Mouse (Mus musculus) myocyte (in vitro differentiated cells): ENCODE measurements around the gene Prrt1. TPM values are rescaled to one million over a fixed set of nuclear protein-coding genes. Genes with fewer than 3 reads are reported as not detected.
A peak's percentile ranks its signal among the peaks of the same experiment; 100 is the strongest.

ENCODE experiments used
- H3K27me3 ChIP-seq: one replicate; pipeline ENCODE4 v1.6.1; 2011; ENCODE audit not compliant: control insufficient read depth, insufficient read depth, insufficient read length
- H3K36me3 ChIP-seq: one replicate; pipeline ENCODE4 v1.6.1; 2011; ENCODE audit not compliant: control insufficient read depth, insufficient read depth
- H3K4me2 ChIP-seq: one replicate; pipeline ENCODE4 v1.6.1; 2011; ENCODE audit warnings: low read depth, control low read depth
- H3K4me3 ChIP-seq: one replicate; pipeline ENCODE4 v1.5.1; 2011; ENCODE audit warnings: mild to moderate bottlenecking, control low read depth, moderate library complexity
- H3K79me2 ChIP-seq: one replicate; pipeline ENCODE4 v1.6.1; 2011; ENCODE audit not compliant: control insufficient read depth, insufficient read depth
- H3ac ChIP-seq: one replicate; pipeline ENCODE4 v1.6.1; 2011; ENCODE audit not compliant: control insufficient read depth, insufficient read length
- CEBPB ChIP-seq: IDR thresholded peaks from 2 replicates; pipeline ENCODE4 v1.6.1; 2011; ENCODE audit warnings: mild to moderate bottlenecking, moderate library complexity; ENCODE audit not compliant: poor library complexity, insufficient read depth, severe bottlenecking
- E2F4 ChIP-seq: IDR thresholded peaks from one replicate; pipeline ENCODE4 v1.6.1; 2011; ENCODE audit warnings: mild to moderate bottlenecking, control low read depth, moderate library complexity; ENCODE audit not compliant: insufficient read depth
- MAX ChIP-seq: IDR thresholded peaks from one replicate; pipeline ENCODE4 v1.6.1; 2011; ENCODE audit warnings: low read depth, mild to moderate bottlenecking, control low read depth
- MYOD1 ChIP-seq, 3 experiments: IDR thresholded peaks; one replicate each; pipeline ENCODE4 v1.6.1; 2011; ENCODE audit warnings: control low read depth in 2 of 3, low read depth in 2 of 3, mild to moderate bottlenecking in 2 of 3, moderate library complexity in 1 of 3; ENCODE audit not compliant: insufficient read length in 2 of 3, control insufficient read depth in 1 of 3
- MYOG ChIP-seq, 3 experiments: IDR thresholded peaks; one replicate each; pipeline ENCODE4 v1.6.1; 2011; ENCODE audit warnings: control low read depth in 2 of 3, low read depth in 2 of 3, mild to moderate bottlenecking in 2 of 3; ENCODE audit not compliant: insufficient read length in 2 of 3, control insufficient read depth in 1 of 3, insufficient read depth in 1 of 3
- POLR2A ChIP-seq: IDR thresholded peaks from one replicate; pipeline ENCODE4 v1.6.1; 2011; ENCODE audit warnings: low read depth, mild to moderate bottlenecking, control low read depth, moderate library complexity; ENCODE audit not compliant: insufficient read length
- POLR2AphosphoS2 ChIP-seq: IDR thresholded peaks from one replicate; pipeline ENCODE4 v1.6.1; 2011; ENCODE audit warnings: low read depth, control low read depth; ENCODE audit not compliant: insufficient read length
- REST ChIP-seq: IDR thresholded peaks from one replicate; pipeline ENCODE4 v1.6.1; 2011; ENCODE audit warnings: mild to moderate bottlenecking, control low read depth, moderate library complexity; ENCODE audit not compliant: insufficient read depth, insufficient read length
- SRF ChIP-seq: IDR thresholded peaks from one replicate; pipeline ENCODE4 v1.6.1; 2011; ENCODE audit warnings: low read depth; ENCODE audit not compliant: control insufficient read depth, insufficient read length
- TCF12 ChIP-seq: IDR thresholded peaks from one replicate; pipeline ENCODE4 v1.6.1; 2011; ENCODE audit warnings: mild to moderate bottlenecking, control low read depth; ENCODE audit not compliant: poor library complexity, insufficient read depth, severe bottlenecking
- TCF3 ChIP-seq: IDR thresholded peaks from one replicate; pipeline ENCODE4 v1.6.1; 2011; ENCODE audit warnings: low read depth, control low read depth; ENCODE audit not compliant: insufficient read length
- USF1 ChIP-seq: IDR thresholded peaks from one replicate; pipeline ENCODE4 v1.6.1; 2011; ENCODE audit warnings: low read depth, mild to moderate bottlenecking, control low read depth, moderate library complexity
- polyA plus RNA-seq: library from polyadenylated mRNA; unstranded; fragments of >200 nt; fragmentation: generic; extraction: Trizol; gene quantifications from one replicate; pipeline ENCODE4 v1.2.1, GENCODE M21; 2012; ENCODE audit warnings: missing spikeins

The Prrt1 gene
- polyA plus RNA-seq, 1 experiment: not detected

- H3K4me2 ChIP-seq: peak overlapping the region; percentile 73
- no peaks in the 10 kb centered on the region for H3K79me2 ChIP-seq
- H3ac ChIP-seq: peak overlapping the region; percentile 8
- H3K36me3 ChIP-seq: no peaks in the 10 kb centered on the region
- peak overlapping the region; percentile 42 for H3K4me3 ChIP-seq
- H3K27me3 ChIP-seq: peaks cover 25% of the 10 kb centered on the region
- TF ChIP-seq CEBPB: no peak
- no peak for TF ChIP-seq MYOD1 (IDR thresholded peaks at IDR 0.05; ENCODE audit: control insufficient read depth in 1 of 3, insufficient read length in 2 of 3, low read depth in 2 of 3)
- TF ChIP-seq POLR2A: peak; percentile 56
Measured at GRCm38 (mm10) chr17:34627093-34627942, 2.0 kb upstream of the Prrt1 start.

- TF ChIP-seq POLR2A (no peak), E2F4 (no peak), TCF3 (no peak), TCF12 (no peak)
- peak within 1 kb of the TSS; percentile 8 for H3ac ChIP-seq
- H3K79me2 ChIP-seq: no peaks in the 10 kb centered on the region
- peaks cover 32% of the 10 kb centered on the region for H3K27me3 ChIP-seq
- H3K36me3 ChIP-seq: no peaks in the 10 kb centered on the region
- H3K4me3 ChIP-seq: peak within 1 kb of the TSS; percentile 42
- peak within 1 kb of the TSS; percentile 70 for H3K4me2 ChIP-seq
Measured at GRCm38 (mm10) chr17:34627943-34628643, 1.2 kb upstream of the Prrt1 start, which contains the start of gene Ppt2. Gene Ppt2 (minus strand): TSS chr17:34628510.

GRCm38 (mm10) chr17:34628644-34628967, 727 bp upstream of the Prrt1 start:
- peak overlapping the region; percentile 70 for H3K4me2 ChIP-seq
- peak overlapping the region; percentile 42 for H3K4me3 ChIP-seq
- H3K79me2 ChIP-seq: no peaks in the 10 kb centered on the region
- no peak overlapping the region for H3ac ChIP-seq
- H3K36me3 ChIP-seq: no peaks in the 10 kb centered on the region
- TF ChIP-seq USF1: no peak
- peaks cover 37% of the 10 kb centered on the region for H3K27me3 ChIP-seq

GRCm38 (mm10) chr17:34629796-34630603, 667 bp downstream of the Prrt1 start:
- Histone ChIP-seq H3K4me3 (no peak overlapping the region), H3K36me3 (no peaks in the 10 kb centered on the region), H3K27me3 (peaks cover 45% of the 10 kb centered on the region), H3K79me2 (no peaks in the 10 kb centered on the region), H3ac (no peak overlapping the region), H3K4me2 (no peak overlapping the region)
- TF ChIP-seq CEBPB (no peak), USF1 (no peak), REST (no peak), TCF12 (no peak), MYOD1 (IDR thresholded peaks at IDR 0.05; ENCODE audit: control insufficient read depth in 1 of 3, insufficient read length in 2 of 3, low read depth in 2 of 3) (no peak), POLR2A (no peak), TCF3 (no peak), MAX (no peak), MYOG (IDR thresholded peaks at IDR 0.05; ENCODE audit: control insufficient read depth in 1 of 3, insufficient read depth in 1 of 3, insufficient read length in 2 of 3, low read depth in 2 of 3) (no peak), POLR2AphosphoS2 (no peak), SRF (no peak), E2F4 (no peak)

GRCm38 (mm10) chr17:34630761-34631301, 1.5 kb downstream of the Prrt1 start:
- H3K4me2 ChIP-seq: no peak overlapping the region
- H3K79me2 ChIP-seq: no peaks in the 10 kb centered on the region
- H3K27me3 ChIP-seq: peaks cover 45% of the 10 kb centered on the region
- H3K36me3 ChIP-seq: no peaks in the 10 kb centered on the region
- TF ChIP-seq TCF12: no peak
- TF ChIP-seq MYOD1 (IDR thresholded peaks at IDR 0.05; ENCODE audit: control insufficient read depth in 1 of 3, insufficient read length in 2 of 3, low read depth in 2 of 3): peak in 1 of 3 experiments; percentile 1
- TF ChIP-seq POLR2A: no peak
- no peak for TF ChIP-seq REST
- TF ChIP-seq USF1: no peak
- TF ChIP-seq TCF3: no peak
- no peak overlapping the region for H3K4me3 ChIP-seq
- no peak overlapping the region for H3ac ChIP-seq
